ENCODE assay signal across 8 mouse cellular contexts in genomic region chr7:100879595-100879994, GRCm38 (mm10). TPM values are rescaled to one million over a fixed set of nuclear protein-coding genes. Genes with fewer than 3 reads are reported as not detected.
A peak's percentile ranks its signal among the peaks of the same experiment; 100 is the strongest.
DNase-seq lines count a peak whose midpoint lies in the region; ATAC-seq and TF ChIP-seq lines count a peak whose summit lies in the region.

No protein-coding gene starts in this region.

- H3K27me3 ChIP-seq in liver, embryonic 14.5 days (ENCODE audit: control insufficient read depth, insufficient read depth, low read length) = no peaks in the 10 kb centered on the region

- H3K4me2 ChIP-seq in liver, embryonic 14.5 days (ENCODE audit: low read depth) = peak overlapping the region; percentile 31

- TF ChIP-seq CTCF in liver, embryonic 14.5 days (IDR thresholded peaks at IDR 0.05; ENCODE audit: low read depth) = peak; percentile 80

- H3K9ac ChIP-seq in liver, embryonic 14.5 days (replicated peaks) = no peak overlapping the region

- DNase-seq in layer of hippocampus, adult 11-12 months (ENCODE audit: low spot score) = peak; percentile 61
- no peak for DNase-seq in layer of hippocampus, adult 9-11 months
- peak; percentile 67 for DNase-seq in adrenal gland, adult 2 months
- DNase-seq in hindlimb bud, embryonic 11.5 days (ENCODE audit: extremely low spot score, low read depth, low spot score) = peak; percentile 52
- peak in 2 of 3 experiments; percentile 47 to 50 for DNase-seq in liver, embryonic 14.5 days (ENCODE audit: low read depth in 3 of 3, low spot score in 3 of 3)
- peak; percentile 61 to 70 for DNase-seq in natural killer cell, adult 2 months (ENCODE audit: low spot score in 2 of 2)
- DNase-seq in thymus, postnatal 14 days = peak; percentile 85

- 22% methylated on average over 20 of the region's 20 CpGs for WGBS in liver, embryonic 14.5 days (ENCODE audit: insufficient replicate concordance)

- no peaks in the 10 kb centered on the region for H3K4me1 ChIP-seq in liver, embryonic 14.5 days (replicated peaks; ENCODE audit: control insufficient read depth in 2 of 2, insufficient read depth in 2 of 2, low read length in 1 of 2)

- no peaks in the 10 kb centered on the region for H3K9me3 ChIP-seq in liver, embryonic 14.5 days (ENCODE audit: control insufficient read depth, low read length)

- H3K4me3 ChIP-seq in liver, embryonic 14.5 days (ENCODE audit: insufficient read depth in 1 of 2, low read depth in 2 of 2, low read length in 2 of 2) = no peak overlapping the region

- no peaks in the 10 kb centered on the region for H3K36me3 ChIP-seq in liver, embryonic 14.5 days (replicated peaks; ENCODE audit: control insufficient read depth, insufficient read depth, low read depth)

- no peak for TF ChIP-seq EP300 in liver, embryonic 14.5 days (IDR thresholded peaks at IDR 0.05; ENCODE audit: low read depth)

- H3K27ac ChIP-seq in liver, embryonic 14.5 days = no peak overlapping the region

- peak; percentile 58 for ATAC-seq in erythroid progenitor cell, adult 5-6 weeks (replicated peaks; ENCODE audit: low FRiP score, poor library complexity, severe bottlenecking)
- ATAC-seq in liver, embryonic 14.5 days (ENCODE audit: insufficient read depth) = peak; percentile 22; the same call in 1 of the 2 replicates

RNA-seq across cellular contexts. Expression of gene Relt, which starts 16.3 kb away (rescaled TPM):
- 1 to 10 TPM; 1.3 to 2.5 TPM for total RNA-seq in adrenal gland, adult 2 months (2021)
- 4.5 and 4.6 TPM in 2 replicates for polyA plus RNA-seq in adrenal gland, adult 2 months (2012; rRNA removed)
- 71.7 and 73.8 TPM in 2 replicates for total RNA-seq in erythroid progenitor cell, adult 5-6 weeks (2015; ENCODE audit: low replicate concordance)
- total RNA-seq in erythroid progenitor cell, adult 5-6 weeks (2017; ENCODE audit: low replicate concordance) = 37.1 and 40.8 TPM in 2 replicates
- polyA plus RNA-seq in liver, embryonic 14.5 days (2012; rRNA removed) = 12.2 and 17.2 TPM in 2 replicates
- polyA plus RNA-seq in liver, embryonic 14.5 days (2014; fragmentation: Nextera tagmentation; extraction: Ambion mirVana) = 11.7 and 14.7 TPM in 2 replicates

RNA-seq across cellular contexts. Expression of gene Arhgef17, which starts 52.3 kb away (rescaled TPM):
- total RNA-seq in adrenal gland, adult 2 months (2021) = 10 to 100 TPM; 76.4 to 81.7 TPM
- 99.6 and 118 TPM in 2 replicates for polyA plus RNA-seq in adrenal gland, adult 2 months (2012; rRNA removed)
- 0.42 TPM in 1 of 2 replicates, not detected in the other for total RNA-seq in erythroid progenitor cell, adult 5-6 weeks (2015; ENCODE audit: low replicate concordance)
- 0.08 TPM in 1 of 2 replicates, not detected in the other for total RNA-seq in erythroid progenitor cell, adult 5-6 weeks (2017; ENCODE audit: low replicate concordance)
- polyA plus RNA-seq in liver, embryonic 14.5 days (2012; rRNA removed) = 1.7 and 2.0 TPM in 2 replicates
- polyA plus RNA-seq in liver, embryonic 14.5 days (2014; fragmentation: Nextera tagmentation; extraction: Ambion mirVana) = 0.70 and 0.72 TPM in 2 replicates

Comparison
In these comparisons a context has a peak if more than half of its experiments do, and no peak if none do; other contexts are left out.
1. RNA of gene Relt, which starts 16.3 kb away (total RNA-seq): 37.1 to 73.8 TPM in erythroid progenitor cell, adult 5-6 weeks; 1.3 to 2.5 TPM in adrenal gland, adult 2 months; every median in the first group is over 10 times any median in the second.
2. RNA of gene Arhgef17, which starts 52.3 kb away (total RNA-seq): 76.4 to 81.7 TPM in adrenal gland, adult 2 months; 0.08 to 0.42 TPM in erythroid progenitor cell, adult 5-6 weeks; every median in the first group is over 10 times any median in the second.